Mouse (Mus musculus) testis, adult 2 months (tissue): Measurements from ENCODE around the gene Sytl2. TPM values are rescaled to one million over a fixed set of nuclear protein-coding genes. Genes with fewer than 3 reads are reported as not detected.

Experiments used
- H3K27ac ChIP-seq: fragments of 200-500 bp; 2 replicates; pipeline ENCODE4 v1.5.1; 2012; ENCODE audit warnings: low read depth, low read length; ENCODE audit not compliant: control insufficient read depth, insufficient read depth
- H3K27me3 ChIP-seq: fragments of 200-500 bp; 2 replicates; pipeline ENCODE4 v1.6.1; 2012; ENCODE audit warnings: mild to moderate bottlenecking, low read length, moderate library complexity; ENCODE audit not compliant: control insufficient read depth, insufficient read depth
- H3K36me3 ChIP-seq: fragments of 200-500 bp; 2 replicates; pipeline ENCODE4 v1.6.1; 2012; ENCODE audit warnings: mild to moderate bottlenecking, low read length; ENCODE audit not compliant: control insufficient read depth, insufficient read depth
- H3K4me1 ChIP-seq: fragments of 200-500 bp; 2 replicates; pipeline ENCODE4 v1.6.1; 2012; ENCODE audit warnings: low read length; ENCODE audit not compliant: control insufficient read depth, insufficient read depth
- H3K4me3 ChIP-seq: fragments of 200-500 bp; 2 replicates; pipeline ENCODE4 v1.5.1; 2012; ENCODE audit warnings: low read depth, mild to moderate bottlenecking, low read length, moderate library complexity, mixed read lengths; ENCODE audit not compliant: control insufficient read depth
- CTCF ChIP-seq: fragments of 200-500 bp; IDR thresholded peaks from 2 replicates; pipeline ENCODE4 v1.5.1; 2012; ENCODE audit warnings: low read depth, mild to moderate bottlenecking, inconsistent platforms, low read length, moderate library complexity; ENCODE audit not compliant: control insufficient read depth, insufficient read depth, insufficient replicate concordance
- POLR2A ChIP-seq: fragments of 200-500 bp; IDR thresholded peaks from 2 replicates; pipeline ENCODE4 v1.6.1; 2012; ENCODE audit warnings: low read depth, mild to moderate bottlenecking, inconsistent platforms, low read length, moderate library complexity; ENCODE audit not compliant: control insufficient read depth
- polyA plus RNA-seq: library from polyadenylated mRNA; depleted of rRNA; stranded (reverse); fragments of >200 nt; gene quantifications from 2 replicates; pipeline ENCODE4 v1.2.3, GENCODE M21; 2012

The Sytl2 gene
- polyA plus RNA-seq, 1 experiment, result 1.7 TPM

DNA sequence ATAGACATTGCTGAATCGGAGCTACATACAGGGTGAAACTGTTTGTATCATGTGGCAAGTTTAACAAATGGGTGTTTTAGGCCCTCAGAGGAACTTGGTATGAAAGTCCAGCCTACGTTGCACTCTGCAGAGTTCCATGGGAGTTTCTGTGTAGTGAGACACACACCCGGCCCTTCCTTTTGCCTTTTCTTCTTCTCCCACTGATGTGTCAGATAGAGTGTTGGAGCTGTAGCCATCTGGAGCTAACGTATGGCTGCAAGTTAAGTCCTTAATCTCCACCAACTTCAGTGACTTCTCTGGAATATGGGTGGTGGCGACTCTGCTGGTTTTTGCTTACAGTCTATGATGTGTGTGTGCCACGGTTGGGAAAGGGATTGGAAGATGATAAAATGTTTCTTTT, 32.3 kb downstream of the Sytl2 start:
- H3K27ac ChIP-seq, result no peak overlapping the region
- no peaks in the 10 kb centered on the region for H3K36me3 ChIP-seq
- H3K27me3 ChIP-seq, result no peaks in the 10 kb centered on the region
- H3K4me3 ChIP-seq, result no peak overlapping the region
- no peaks in the 10 kb centered on the region for H3K4me1 ChIP-seq
- TF ChIP-seq CTCF, result no peak
- TF ChIP-seq POLR2A, result no peak

DNA sequence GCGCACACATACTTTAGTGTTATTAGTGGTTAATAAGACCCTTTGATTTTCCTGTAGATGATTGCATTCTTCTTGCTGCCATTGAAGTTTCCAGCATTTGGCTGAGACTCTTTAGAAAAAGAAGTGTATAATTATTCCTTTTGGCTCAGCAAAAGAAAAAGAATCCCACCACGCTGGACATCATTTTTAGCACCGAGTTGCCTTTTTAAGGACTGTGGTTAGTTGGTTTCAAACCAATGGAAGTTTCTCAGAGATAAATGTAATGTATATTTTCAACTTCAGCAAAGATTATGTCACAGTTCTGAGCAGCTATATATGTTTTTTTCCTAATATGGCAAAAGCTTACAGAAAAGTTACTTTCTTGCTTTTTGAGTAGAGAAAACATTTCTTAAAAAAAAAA, 32.8 kb downstream of the Sytl2 start:
- no peak overlapping the region for H3K27ac ChIP-seq
- H3K27me3 ChIP-seq, result no peaks in the 10 kb centered on the region
- H3K4me3 ChIP-seq, result no peak overlapping the region
- no peak for TF ChIP-seq CTCF
- TF ChIP-seq POLR2A, result no peak
- H3K36me3 ChIP-seq, result no peaks in the 10 kb centered on the region
- no peaks in the 10 kb centered on the region for H3K4me1 ChIP-seq

DNA sequence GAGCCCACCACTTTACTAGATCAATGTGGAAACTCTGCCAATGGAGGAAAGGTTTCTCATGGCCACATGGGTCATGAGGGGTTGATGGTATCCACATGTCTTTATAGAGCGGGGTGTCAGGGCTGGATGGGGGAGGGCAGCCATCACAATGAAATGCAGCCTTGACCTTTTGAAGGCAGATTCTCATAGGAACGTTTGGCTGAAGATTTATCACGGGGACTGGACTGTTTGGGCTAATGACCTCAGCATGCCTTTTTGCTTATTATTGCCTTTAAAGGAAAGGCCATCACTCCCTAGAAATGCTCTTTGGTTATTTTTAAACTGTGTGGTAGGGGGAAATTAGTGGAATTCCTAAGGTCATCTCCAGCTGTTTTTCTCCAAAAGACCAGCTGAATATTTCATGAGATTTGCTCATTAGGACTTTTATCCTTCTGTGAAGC, 33.7 kb downstream of the Sytl2 start:
- H3K27me3 ChIP-seq, result no peaks in the 10 kb centered on the region
- no peaks in the 10 kb centered on the region for H3K4me1 ChIP-seq
- H3K36me3 ChIP-seq, result no peaks in the 10 kb centered on the region
- TF ChIP-seq CTCF (no peak), POLR2A (no peak)
- H3K27ac ChIP-seq, result no peak overlapping the region
- no peak overlapping the region for H3K4me3 ChIP-seq

DNA sequence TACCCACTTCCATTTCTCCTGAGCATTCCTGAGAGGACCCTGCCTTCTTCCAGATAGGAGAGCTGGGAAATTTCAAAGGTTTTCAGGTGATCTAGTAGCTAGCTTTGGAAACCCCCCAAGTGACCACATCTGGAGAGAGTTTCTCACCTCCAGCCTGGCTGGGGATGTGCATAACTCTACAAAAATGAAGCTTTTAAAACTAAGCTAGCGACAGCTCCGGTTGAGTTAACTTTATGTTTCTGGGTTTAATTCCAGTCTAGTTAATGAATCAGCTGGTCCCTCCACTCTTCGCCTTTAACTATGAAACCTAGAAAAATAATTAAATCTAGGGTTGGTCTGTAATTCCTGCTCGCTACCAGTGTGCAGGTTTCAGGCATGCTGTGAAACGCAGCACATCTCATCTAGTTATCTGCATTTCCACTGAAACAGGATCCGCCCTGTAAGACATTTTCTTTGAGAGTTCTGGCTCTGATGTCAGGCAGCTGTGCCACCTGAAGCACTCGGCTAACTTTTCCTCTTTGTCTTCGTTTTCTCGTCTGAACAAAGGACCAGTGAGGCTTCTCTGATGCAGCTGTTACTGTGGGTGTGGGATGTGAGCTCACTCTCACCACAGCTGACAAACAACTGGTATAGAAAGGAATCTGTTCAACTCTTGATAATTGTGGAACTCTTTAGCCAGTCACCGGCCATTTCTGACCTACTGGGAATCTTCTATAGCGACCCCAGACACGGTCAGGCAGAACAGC, 39.3 kb downstream of the Sytl2 start:
- Histone ChIP-seq H3K4me3 (no peak overlapping the region), H3K4me1 (no peaks in the 10 kb centered on the region), H3K27ac (no peak overlapping the region), H3K27me3 (no peaks in the 10 kb centered on the region), H3K36me3 (no peaks in the 10 kb centered on the region)
- no peak for TF ChIP-seq CTCF
- no peak for TF ChIP-seq POLR2A

DNA sequence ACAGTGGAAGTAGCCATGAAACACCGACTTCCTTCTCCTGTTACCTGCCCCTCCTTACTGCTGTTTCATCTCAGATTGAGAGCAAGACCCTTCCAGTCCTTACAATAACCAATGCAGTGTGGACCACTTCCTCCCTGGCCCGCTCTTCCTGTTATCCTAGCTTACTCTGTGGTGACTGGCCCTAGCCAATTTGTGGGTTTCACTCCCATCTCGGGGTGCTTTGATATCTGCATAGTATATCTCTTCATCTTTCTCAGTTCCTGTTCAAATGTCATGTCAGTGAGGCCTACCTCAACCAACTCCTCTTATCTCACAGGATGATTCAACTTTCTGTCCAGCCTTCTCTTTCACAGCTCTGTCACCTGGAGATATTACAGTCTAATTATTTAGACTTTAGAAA, 42.9 kb downstream of the Sytl2 start:
- TF ChIP-seq POLR2A (no peak), CTCF (no peak)
- Histone ChIP-seq H3K27ac (no peak overlapping the region), H3K27me3 (no peaks in the 10 kb centered on the region), H3K4me1 (no peaks in the 10 kb centered on the region), H3K36me3 (no peaks in the 10 kb centered on the region), H3K4me3 (no peak overlapping the region)

DNA sequence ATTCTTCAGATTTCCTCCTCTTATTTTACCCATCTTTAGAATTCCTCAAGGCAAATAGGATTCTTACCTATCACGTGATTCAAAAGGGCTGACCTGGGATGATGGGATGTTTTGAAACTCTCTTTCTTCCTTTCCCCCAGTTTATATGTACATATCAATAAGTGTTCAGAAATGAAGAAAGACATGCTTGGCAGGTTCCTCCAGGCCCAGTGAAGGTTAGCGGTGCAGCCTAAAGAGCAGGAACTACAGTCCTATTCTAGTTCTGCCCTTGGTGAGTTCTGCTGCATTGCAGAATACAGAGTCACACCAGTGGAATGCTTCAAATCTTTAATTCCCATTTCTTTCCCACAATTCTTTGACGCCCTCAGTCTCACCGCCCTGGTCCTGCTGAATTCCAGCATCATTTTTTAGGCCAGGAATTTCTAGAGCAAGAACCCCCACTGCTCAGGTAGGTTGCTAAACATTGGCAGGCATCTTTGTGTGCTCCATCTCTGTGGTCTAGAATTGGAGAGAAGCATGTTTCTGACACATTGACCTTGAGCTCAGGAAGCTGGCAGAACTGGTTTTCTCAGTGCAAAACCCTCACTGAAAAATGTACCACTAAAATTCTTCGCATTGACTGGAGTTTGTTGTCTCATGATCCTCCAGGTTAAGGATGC, 45.9 kb downstream of the Sytl2 start:
- H3K27ac ChIP-seq, result no peak overlapping the region
- H3K36me3 ChIP-seq, result no peaks in the 10 kb centered on the region
- H3K4me3 ChIP-seq, result no peak overlapping the region
- TF ChIP-seq CTCF (no peak), POLR2A (no peak)
- H3K4me1 ChIP-seq, result no peaks in the 10 kb centered on the region
- H3K27me3 ChIP-seq, result no peaks in the 10 kb centered on the region

DNA sequence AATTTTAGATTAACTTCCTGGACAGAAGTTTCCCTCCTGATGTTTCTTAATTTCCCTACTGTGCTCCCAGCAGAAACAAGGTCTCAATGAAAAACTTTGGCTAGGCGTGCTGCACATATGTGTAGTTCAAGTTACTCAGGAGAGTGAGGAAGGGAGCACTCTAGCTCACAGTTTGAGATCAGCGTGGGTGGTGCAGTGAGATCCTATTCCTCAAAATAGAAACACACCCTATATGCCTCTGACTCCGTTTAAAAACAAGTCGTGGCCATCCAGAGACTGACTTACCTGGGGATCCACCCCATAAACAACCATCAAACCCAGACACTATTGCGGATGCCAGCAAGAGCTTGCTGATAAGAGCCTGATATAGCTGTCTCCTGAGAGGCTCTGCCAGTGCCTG, 47.0 kb downstream of the Sytl2 start:
- no peak for TF ChIP-seq CTCF
- TF ChIP-seq POLR2A, result no peak
- H3K27ac ChIP-seq, result no peak overlapping the region
- no peaks in the 10 kb centered on the region for H3K4me1 ChIP-seq
- no peak overlapping the region for H3K4me3 ChIP-seq
- H3K36me3 ChIP-seq, result no peaks in the 10 kb centered on the region
- H3K27me3 ChIP-seq, result no peaks in the 10 kb centered on the region

DNA sequence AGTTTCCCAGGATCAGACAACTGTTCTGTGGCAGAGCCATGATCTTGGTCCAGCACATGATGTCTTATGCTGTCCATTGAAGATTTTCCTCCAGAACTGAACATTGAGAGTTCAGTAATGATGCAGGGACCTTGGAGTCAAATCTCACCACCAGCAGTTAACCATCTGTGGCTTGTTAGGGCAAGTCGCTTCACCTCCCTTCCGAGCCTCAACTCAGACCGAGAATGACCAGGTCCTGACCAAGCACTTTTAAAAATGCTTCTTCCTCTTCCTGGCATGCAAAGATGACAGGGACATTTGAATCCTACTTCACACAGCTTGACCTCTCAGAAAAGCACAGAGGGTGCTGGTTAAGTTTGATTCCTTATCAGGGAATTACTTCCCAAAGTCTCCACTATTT, 50.1 kb downstream of the Sytl2 start:
- TF ChIP-seq CTCF, result no peak
- no peak for TF ChIP-seq POLR2A
- H3K36me3 ChIP-seq, result no peaks in the 10 kb centered on the region
- no peak overlapping the region for H3K27ac ChIP-seq
- no peaks in the 10 kb centered on the region for H3K27me3 ChIP-seq
- H3K4me1 ChIP-seq, result no peaks in the 10 kb centered on the region
- no peak overlapping the region for H3K4me3 ChIP-seq
